Comparison of ENCODE assay signal across 10 mouse cellular contexts in genomic region chr5:140383559-140383958, GRCm38 (mm10). TPM values are rescaled to one million over a fixed set of nuclear protein-coding genes. Genes with fewer than 3 reads are reported as not detected.
DNase-seq lines count a peak whose midpoint lies in the region; ATAC-seq and TF ChIP-seq lines count a peak whose summit lies in the region.
"Had no signal": no experiment of that assay in that cellular context is flagged by ENCODE, and none has a peak within 500 bp of the region (broad histone marks: within the 10 kb centered on the region; RNA-seq: fewer than 3 reads in every experiment).

No protein-coding gene starts in this region.

- peak overlapping the region; percentile 48 for H3K4me2 ChIP-seq in heart, embryonic 15.5 days
- H3K4me2 ChIP-seq in lung, postnatal 0 days (replicated peaks; ENCODE audit: low read depth, low read length): no peak overlapping the region

- no peak for TF ChIP-seq POLR2A in heart, adult 2 months (IDR thresholded peaks at IDR 0.05; ENCODE audit: insufficient read depth, low read depth, low read length)

- 16% methylated on average over 7 of the region's 7 CpGs for WGBS in heart, embryonic 15.5 days
- 30% methylated on average over 7 of the region's 7 CpGs for WGBS in heart, adult 2 months
- WGBS in lung, postnatal 0 days: 20% methylated on average over 7 of the region's 7 CpGs

- TF ChIP-seq CTCF in heart, adult 2 months (IDR thresholded peaks at IDR 0.05): no peak
- TF ChIP-seq CTCF in lung, postnatal 0 days (IDR thresholded peaks at IDR 0.05): no peak

- H3K9me3 ChIP-seq in heart, embryonic 15.5 days (replicated peaks): no peaks in the 10 kb centered on the region
- no peaks in the 10 kb centered on the region for H3K9me3 ChIP-seq in lung, postnatal 0 days (ENCODE audit: low read length)

- no peak for DNase-seq in heart, adult 2 months
- peak; percentile 72 for DNase-seq in NIH3T3 (ENCODE audit: low read depth)
- DNase-seq in kidney, adult 9 months: peak; percentile 69
- peak; percentile 66 for DNase-seq in lung, postnatal 0 days (ENCODE audit: low spot score)
- DNase-seq in cerebellum, postnatal 14 days: no peak
- no peak for DNase-seq in urinary bladder, postnatal 10 days (ENCODE audit: low spot score)
- no peak for DNase-seq in layer of hippocampus, adult 18-20 months (ENCODE audit: low spot score in 2 of 2)

- H3K9ac ChIP-seq in heart, embryonic 15.5 days: peak overlapping the region; percentile 37; the same call in 1 of the 2 replicates
- H3K9ac ChIP-seq in heart, adult 2 months (ENCODE audit: low read depth, low read length): no peak overlapping the region
- no peak overlapping the region for H3K9ac ChIP-seq in lung, postnatal 0 days (replicated peaks; ENCODE audit: low read depth)
- H3K9ac ChIP-seq: liver, embryonic 14.5 days had no signal

- peak; percentile 70 for ATAC-seq in heart, embryonic 15.5 days (replicated peaks; ENCODE audit: insufficient number of reproducible peaks, insufficient read depth, low FRiP score, low read depth)
- ATAC-seq in lung, postnatal 0 days: peak; percentile 80

- no peak overlapping the region for H3K4me3 ChIP-seq in heart, embryonic 15.5 days
- H3K4me3 ChIP-seq in heart, adult 2 months: no peak overlapping the region
- H3K4me3 ChIP-seq in lung, postnatal 0 days (ENCODE audit: low read depth, low read length): no peak overlapping the region
- H3K4me3 ChIP-seq: erythroblast, embryonic 14.5 days had no signal

- H3K79me2 ChIP-seq in heart, adult 2 months (replicated peaks; ENCODE audit: control insufficient read depth, insufficient read depth, low read length): peaks cover 1% of the 10 kb centered on the region

- H3K4me1 ChIP-seq in heart, embryonic 15.5 days (replicated peaks): peaks cover 28% of the 10 kb centered on the region
- H3K4me1 ChIP-seq in heart, adult 2 months (ENCODE audit: control insufficient read depth, insufficient read depth, low read length): peaks cover 7% of the 10 kb centered on the region
- peaks cover 8% of the 10 kb centered on the region; the same call in 1 of the 2 replicates for H3K4me1 ChIP-seq in lung, postnatal 0 days (ENCODE audit: insufficient read depth, low read depth, low read length)

- intact Hi-C loops in heart, adult 2 months (cut with DNase I): no loop called here

- no peaks in the 10 kb centered on the region for H3K36me3 ChIP-seq in heart, embryonic 15.5 days
- H3K36me3 ChIP-seq in heart, adult 2 months (ENCODE audit: control insufficient read depth, insufficient read depth, low read length): no peaks in the 10 kb centered on the region
- H3K36me3 ChIP-seq in lung, postnatal 0 days (ENCODE audit: insufficient read depth, low read length): no peaks in the 10 kb centered on the region

- no peak for TF ChIP-seq EP300 in heart, adult 2 months (IDR thresholded peaks at IDR 0.05; ENCODE audit: insufficient read depth, low read depth, low read length)
- TF ChIP-seq EP300 in lung, postnatal 0 days (IDR thresholded peaks at IDR 0.05): no peak

- H3K27me3 ChIP-seq in heart, embryonic 15.5 days: no peaks in the 10 kb centered on the region
- H3K27me3 ChIP-seq in heart, adult 2 months (ENCODE audit: control insufficient read depth, insufficient read depth, low read length): no peaks in the 10 kb centered on the region
- no peaks in the 10 kb centered on the region for H3K27me3 ChIP-seq in lung, postnatal 0 days (replicated peaks; ENCODE audit: insufficient read depth, low read length)

- peak overlapping the region; percentile 76 for H3K27ac ChIP-seq in heart, embryonic 15.5 days
- no peak overlapping the region for H3K27ac ChIP-seq in heart, adult 2 months
- peak overlapping the region; percentile 49; the same call in 1 of the 2 replicates for H3K27ac ChIP-seq in lung, postnatal 0 days (ENCODE audit: low read length)
- H3K27ac ChIP-seq: liver, embryonic 14.5 days had no signal

RNA-seq across cellular contexts. Expression of gene Snx8, which starts 5.5 kb away (rescaled TPM):
- 14.8 and 17.5 TPM in 2 replicates for polyA plus RNA-seq in heart, embryonic 15.5 days (2015; fragmentation: Nextera tagmentation; extraction: Ambion mirVana)
- total RNA-seq in heart, adult 2 months (2021): 10 to 100 TPM; 12.0 to 15.8 TPM
- 8.9 and 10.5 TPM in 2 replicates for polyA plus RNA-seq in heart, adult 2 months (2012; rRNA removed)
- polyA plus RNA-seq in lung, postnatal 0 days (2015; fragmentation: Nextera tagmentation; extraction: Ambion mirVana): 16.7 and 17.1 TPM in 2 replicates
- total RNA-seq in layer of hippocampus, adult 18-20 months (2021): 10 to 100 TPM; 11.3 to 12.2 TPM

RNA-seq across cellular contexts. Expression of gene Eif3b, which starts 35.6 kb away (rescaled TPM):
- 68.9 and 97.8 TPM in 2 replicates for polyA plus RNA-seq in heart, embryonic 15.5 days (2015; fragmentation: Nextera tagmentation; extraction: Ambion mirVana)
- total RNA-seq in heart, adult 2 months (2021): 10 to 100 TPM; 86.9 to 95.2 TPM
- 49.0 and 59.8 TPM in 2 replicates for polyA plus RNA-seq in heart, adult 2 months (2012; rRNA removed)
- polyA plus RNA-seq in lung, postnatal 0 days (2015; fragmentation: Nextera tagmentation; extraction: Ambion mirVana): 69.8 and 81.5 TPM in 2 replicates
- total RNA-seq in layer of hippocampus, adult 18-20 months (2021): 10 to 100 TPM; 90.4 to 96.3 TPM

RNA-seq across cellular contexts. Expression of gene Mrm2, which starts 51.9 kb away (rescaled TPM):
- 13.5 and 15.7 TPM in 2 replicates for polyA plus RNA-seq in heart, embryonic 15.5 days (2015; fragmentation: Nextera tagmentation; extraction: Ambion mirVana)
- 10 to 100 TPM; 11.0 to 12.5 TPM for total RNA-seq in heart, adult 2 months (2021)
- polyA plus RNA-seq in heart, adult 2 months (2012; rRNA removed): 10.9 and 15.2 TPM in 2 replicates
- 9.8 and 11.7 TPM in 2 replicates for polyA plus RNA-seq in lung, postnatal 0 days (2015; fragmentation: Nextera tagmentation; extraction: Ambion mirVana)
- total RNA-seq in layer of hippocampus, adult 18-20 months (2021): 10 to 100 TPM in 1 of 2 experiments, 1 to 10 TPM in 1; 9.0 to 11.8 TPM

Comparison
In these comparisons a context has a peak if more than half of its experiments do, and no peak if none do; other contexts are left out.
1. DNase-seq: peak in NIH3T3 (single experiment), kidney, adult 9 months (single experiment) and lung, postnatal 0 days (single experiment); none in heart, adult 2 months (0 of 2), cerebellum, postnatal 14 days (0 of 2), urinary bladder, postnatal 10 days (single experiment) and layer of hippocampus, adult 18-20 months (0 of 2).